Mouse (Mus musculus): ENCODE data around the gene Zfp420. TPM values are rescaled to one million over a fixed set of nuclear protein-coding genes. Genes with fewer than 3 reads are reported as not detected.
A peak's percentile ranks its signal among the peaks of the same experiment; 100 is the strongest.

Zfp420 gene
- polyA plus RNA-seq, 2 experiments, result 0.66 to 0.92 TPM

GRCm38 (mm10) chr7:29906682-29907058 lies 46.9 kb downstream of the Zfp420 start:
- H3K4me2 ChIP-seq (ENCODE audit: low read depth), result peak overlapping the region; percentile 89
- DNase-seq (ENCODE audit: low read depth in 3 of 3, low spot score in 3 of 3) (no peak), ATAC-seq (ENCODE audit: insufficient read depth) (no peak)
- peaks cover 0 to 4% of the 10 kb centered on the region in 2 experiments; a peak in 3 of 4 replicates for H3K4me1 ChIP-seq (replicated peaks; ENCODE audit: control insufficient read depth in 2 of 2, insufficient read depth in 2 of 2, low read length in 1 of 2)
- H3K27ac ChIP-seq, result no peak overlapping the region
- H3K4me3 ChIP-seq (ENCODE audit: insufficient read depth in 1 of 2, low read depth in 2 of 2, low read length in 2 of 2), result peak overlapping the region; percentile 36 to 74; a peak in 3 of 4 replicates
- peak overlapping the region; percentile 74 for H3K9ac ChIP-seq (replicated peaks)
- no peaks in the 10 kb centered on the region for H3K36me3 ChIP-seq (replicated peaks; ENCODE audit: control insufficient read depth, insufficient read depth, low read depth)
- no peaks in the 10 kb centered on the region for H3K27me3 ChIP-seq (ENCODE audit: control insufficient read depth, insufficient read depth, low read length)
- H3K9me3 ChIP-seq (ENCODE audit: control insufficient read depth, low read length), result no peaks in the 10 kb centered on the region
- WGBS (ENCODE audit: insufficient replicate concordance), result 41% methylated on average over 8 of the region's 8 CpGs
- TF ChIP-seq EP300 (IDR thresholded peaks at IDR 0.05; ENCODE audit: low read depth) (no peak), CTCF (IDR thresholded peaks at IDR 0.05; ENCODE audit: low read depth) (no peak)

GRCm38 (mm10) chr7:29907206-29907605 lies 47.4 kb downstream of the Zfp420 start:
- peaks cover 0 to 4% of the 10 kb centered on the region in 2 experiments; a peak in 3 of 4 replicates for H3K4me1 ChIP-seq (replicated peaks; ENCODE audit: control insufficient read depth in 2 of 2, insufficient read depth in 2 of 2, low read length in 1 of 2)
- WGBS (ENCODE audit: insufficient replicate concordance), result 74% methylated on average over 5 of the region's 5 CpGs
- no peaks in the 10 kb centered on the region for H3K9me3 ChIP-seq (ENCODE audit: control insufficient read depth, low read length)
- H3K9ac ChIP-seq (replicated peaks), result no peak overlapping the region
- H3K4me3 ChIP-seq (ENCODE audit: insufficient read depth in 1 of 2, low read depth in 2 of 2, low read length in 2 of 2), result no peak overlapping the region
- no peak for ATAC-seq (ENCODE audit: insufficient read depth)
- no peak overlapping the region for H3K4me2 ChIP-seq (ENCODE audit: low read depth)
- DNase-seq (ENCODE audit: low read depth in 3 of 3, low spot score in 3 of 3), result no peak
- no peaks in the 10 kb centered on the region for H3K27me3 ChIP-seq (ENCODE audit: control insufficient read depth, insufficient read depth, low read length)
- H3K27ac ChIP-seq, result no peak overlapping the region
- no peaks in the 10 kb centered on the region; the same call in 1 of the 2 replicates for H3K36me3 ChIP-seq (replicated peaks; ENCODE audit: control insufficient read depth, insufficient read depth, low read depth)
- TF ChIP-seq EP300 (IDR thresholded peaks at IDR 0.05; ENCODE audit: low read depth) (no peak), CTCF (IDR thresholded peaks at IDR 0.05; ENCODE audit: low read depth) (no peak)

GRCm38 (mm10) chr7:29908130-29908950 lies 48.6 kb downstream of the Zfp420 start, which contains the start of gene Zfp383:
Zfp383 (plus strand) TSS chr7:29908223.
- no peak for TF ChIP-seq CTCF (IDR thresholded peaks at IDR 0.05; ENCODE audit: low read depth)
- TF ChIP-seq EP300 (IDR thresholded peaks at IDR 0.05; ENCODE audit: low read depth), result no peak
- Histone ChIP-seq H3K27ac (no peak within 1 kb of the TSS), H3K4me1 (replicated peaks; ENCODE audit: control insufficient read depth in 2 of 2, insufficient read depth in 2 of 2, low read length in 1 of 2) (peaks cover 0 to 4% of the 10 kb centered on the region in 2 experiments; a peak in 3 of 4 replicates), H3K36me3 (replicated peaks; ENCODE audit: control insufficient read depth, insufficient read depth, low read depth) (no peaks in the 10 kb centered on the region; the same call in 1 of the 2 replicates), H3K4me2 (ENCODE audit: low read depth) (peak within 1 kb of the TSS; percentile 85), H3K27me3 (ENCODE audit: control insufficient read depth, insufficient read depth, low read length) (no peaks in the 10 kb centered on the region), H3K9ac (replicated peaks) (peak within 1 kb of the TSS; percentile 47), H3K4me3 (ENCODE audit: insufficient read depth in 1 of 2, low read depth in 2 of 2, low read length in 2 of 2) (peak within 1 kb of the TSS; percentile 66 to 79), H3K9me3 (ENCODE audit: control insufficient read depth, low read length) (no peaks in the 10 kb centered on the region)
- peak; percentile 59 for ATAC-seq (ENCODE audit: insufficient read depth)
- DNase-seq (ENCODE audit: low read depth in 3 of 3, low spot score in 3 of 3), result peak; percentile 34 to 57 (median 39)
- 2% methylated on average over 33 of the region's 33 CpGs for WGBS (ENCODE audit: insufficient replicate concordance)

- H3K4me2 ChIP-seq (ENCODE audit: low read depth), result no peak overlapping the region
- no peaks in the 10 kb centered on the region for H3K9me3 ChIP-seq (ENCODE audit: control insufficient read depth, low read length)
- H3K4me3 ChIP-seq (ENCODE audit: insufficient read depth in 1 of 2, low read depth in 2 of 2, low read length in 2 of 2), result no peak overlapping the region
- WGBS (ENCODE audit: insufficient replicate concordance), result 66% methylated on average over 2 of the region's 2 CpGs
- no peak for TF ChIP-seq CTCF (IDR thresholded peaks at IDR 0.05; ENCODE audit: low read depth)
- TF ChIP-seq EP300 (IDR thresholded peaks at IDR 0.05; ENCODE audit: low read depth), result no peak
- DNase-seq (ENCODE audit: low read depth in 3 of 3, low spot score in 3 of 3) (no peak), ATAC-seq (ENCODE audit: insufficient read depth) (no peak)
- H3K27ac ChIP-seq, result no peak overlapping the region
- H3K4me1 ChIP-seq (replicated peaks; ENCODE audit: control insufficient read depth in 2 of 2, insufficient read depth in 2 of 2, low read length in 1 of 2), result peaks cover 0 to 4% of the 10 kb centered on the region in 2 experiments; a peak in 3 of 4 replicates
- H3K27me3 ChIP-seq (ENCODE audit: control insufficient read depth, insufficient read depth, low read length), result no peaks in the 10 kb centered on the region
- no peaks in the 10 kb centered on the region; the same call in 1 of the 2 replicates for H3K36me3 ChIP-seq (replicated peaks; ENCODE audit: control insufficient read depth, insufficient read depth, low read depth)
- no peak overlapping the region for H3K9ac ChIP-seq (replicated peaks)
Observed at GRCm38 (mm10) chr7:29910252-29910651, 50.5 kb downstream of the Zfp420 start.

GRCm38 (mm10) chr7:29912172-29912571 lies 52.4 kb downstream of the Zfp420 start:
- TF ChIP-seq EP300 (IDR thresholded peaks at IDR 0.05; ENCODE audit: low read depth), result no peak
- no peak for TF ChIP-seq CTCF (IDR thresholded peaks at IDR 0.05; ENCODE audit: low read depth)
- 78% methylated on average over 13 of the region's 13 CpGs for WGBS (ENCODE audit: insufficient replicate concordance)
- DNase-seq (ENCODE audit: low read depth in 3 of 3, low spot score in 3 of 3), result no peak

More at GRCm38 (mm10) chr7:29912172-29912571, 52.4 kb downstream of the Zfp420 start:
- H3K4me3 ChIP-seq (ENCODE audit: insufficient read depth in 1 of 2, low read depth in 2 of 2, low read length in 2 of 2), result no peak overlapping the region
- no peaks in the 10 kb centered on the region for H3K27me3 ChIP-seq (ENCODE audit: control insufficient read depth, insufficient read depth, low read length)
- H3K4me2 ChIP-seq (ENCODE audit: low read depth), result no peak overlapping the region
- no peaks in the 10 kb centered on the region; a peak in 2 of 4 replicates for H3K4me1 ChIP-seq (replicated peaks; ENCODE audit: control insufficient read depth in 2 of 2, insufficient read depth in 2 of 2, low read length in 1 of 2)
- ATAC-seq (ENCODE audit: insufficient read depth), result no peak
- no peak overlapping the region for H3K9ac ChIP-seq (replicated peaks)
- H3K36me3 ChIP-seq (replicated peaks; ENCODE audit: control insufficient read depth, insufficient read depth, low read depth), result no peaks in the 10 kb centered on the region; the same call in 1 of the 2 replicates
- H3K9me3 ChIP-seq (ENCODE audit: control insufficient read depth, low read length), result no peaks in the 10 kb centered on the region
- H3K27ac ChIP-seq, result no peak overlapping the region
